Mouse (Mus musculus) thymus, postnatal 0 days (tissue): Measurements from ENCODE around the gene Usp2. TPM values are rescaled to one million over a fixed set of nuclear protein-coding genes. Genes with fewer than 3 reads are reported as not detected.

Source experiments
- DNase-seq: peaks from one replicate; pipeline ENCODE4 v3.0.0-alpha.2; 2015; ENCODE audit warnings: low spot score
- polyA plus RNA-seq: library from polyadenylated mRNA; unstranded; fragments of >200 nt; fragmentation: Nextera tagmentation; extraction: Ambion mirVana; gene quantifications from 2 replicates; pipeline ENCODE4 v1.2.1, GENCODE M21; 2015

The Usp2 gene
- 7.4 and 13.1 TPM in 2 replicates for polyA plus RNA-seq

- peak; percentile 97 for DNase-seq
Observed at GRCm38 (mm10) chr9:44066785-44067225, at the start of gene Usp2. Usp2 (plus strand) TSS chr9:44067021.

- DNase-seq = peak; percentile 50
Observed at GRCm38 (mm10) chr9:44017846-44018245, 49.0 kb upstream of the Usp2 start.

- DNase-seq = peak; percentile 61
Observed at GRCm38 (mm10) chr9:44020001-44020400, 46.8 kb upstream of the Usp2 start.

- DNase-seq = peak; percentile 91
Observed at GRCm38 (mm10) chr9:44022100-44022847, 44.5 kb upstream of the Usp2 start.

- peak; percentile 67 for DNase-seq
Observed at GRCm38 (mm10) chr9:44024096-44024495, 42.7 kb upstream of the Usp2 start.

- peak; percentile 59 for DNase-seq
Observed at GRCm38 (mm10) chr9:44029580-44030236, 37.1 kb upstream of the Usp2 start.

GRCm38 (mm10) chr9:44030646-44031045 is 36.2 kb upstream of the Usp2 start:
- DNase-seq = no peak

GRCm38 (mm10) chr9:44031079-44031478 is 35.7 kb upstream of the Usp2 start:
- DNase-seq = peak; percentile 81

- no peak for DNase-seq
Observed at GRCm38 (mm10) chr9:44031946-44032345, 34.9 kb upstream of the Usp2 start.

- no peak for DNase-seq
Observed at GRCm38 (mm10) chr9:44033317-44033716, 33.5 kb upstream of the Usp2 start.

- peak; percentile 77 for DNase-seq
Observed at GRCm38 (mm10) chr9:44033957-44034727, 32.7 kb upstream of the Usp2 start.

- DNase-seq = no peak
Observed at GRCm38 (mm10) chr9:44037106-44037505, 29.7 kb upstream of the Usp2 start.

- DNase-seq = no peak
Observed at GRCm38 (mm10) chr9:44041511-44042395, 25.1 kb upstream of the Usp2 start.

GRCm38 (mm10) chr9:44042396-44042680 is 24.5 kb upstream of the Usp2 start:
- no peak for DNase-seq

- DNase-seq = peak; percentile 88
Observed at GRCm38 (mm10) chr9:44042836-44043707, 23.7 kb upstream of the Usp2 start, which contains the start of gene Thy1. Thy1 (plus strand) TSS chr9:44043384.

GRCm38 (mm10) chr9:44043708-44044425 is 23.0 kb upstream of the Usp2 start:
- peak; percentile 51 for DNase-seq

- peak; percentile 66 for DNase-seq
Observed at GRCm38 (mm10) chr9:44044426-44045157, 22.2 kb upstream of the Usp2 start.

- DNase-seq = no peak
Observed at GRCm38 (mm10) chr9:44045158-44045883, 21.5 kb upstream of the Usp2 start.
